In the genomic region with DNA sequence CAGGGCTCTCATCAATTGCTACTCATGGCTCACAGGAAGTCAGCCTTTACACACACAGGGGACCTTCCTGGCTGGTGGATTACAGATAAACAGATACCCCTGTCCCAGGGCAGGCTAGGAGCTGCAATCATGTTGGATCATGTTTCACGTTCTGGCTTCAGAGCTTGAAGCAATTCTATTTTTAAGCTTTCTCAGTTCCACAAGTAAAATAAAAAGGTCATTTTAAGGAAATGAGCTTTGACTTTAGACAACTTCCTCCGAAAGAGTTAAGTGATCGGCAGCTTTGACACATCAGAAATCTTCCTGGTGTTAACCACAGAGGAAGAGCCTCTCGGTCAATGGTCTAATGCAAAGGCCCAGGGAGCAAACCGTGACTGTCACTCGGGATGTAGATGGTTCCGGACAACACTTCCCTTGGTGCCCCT, we compare ENCODE assay signal across 15 mouse cellular contexts. TPM values are rescaled to one million over a fixed set of nuclear protein-coding genes. Genes with fewer than 3 reads are reported as not detected.
A peak's percentile ranks its signal among the peaks of the same experiment; 100 is the strongest.
DNase-seq lines count a peak whose midpoint lies in the region; ATAC-seq and TF ChIP-seq lines count a peak whose summit lies in the region.
"Had no signal": no experiment of that assay in that cellular context is flagged by ENCODE, and none has a peak within 500 bp of the region (broad histone marks: within the 10 kb centered on the region; RNA-seq: fewer than 3 reads in every experiment).

No protein-coding gene starts in this region.

- no peak for ATAC-seq in liver, embryonic 14.5 days (ENCODE audit: insufficient read depth)
- no peak for ATAC-seq in hindbrain, postnatal 0 days
- ATAC-seq: lung, postnatal 0 days had no signal

- H3K4me1 ChIP-seq in spleen, adult 2 months (ENCODE audit: control insufficient read depth, insufficient read depth, insufficient read length), result peaks cover 8% of the 10 kb centered on the region
- peaks cover 7% of the 10 kb centered on the region for H3K4me1 ChIP-seq in bone marrow, adult 2 months (ENCODE audit: control insufficient read depth, insufficient read depth, low read length)
- peaks cover 3 to 19% of the 10 kb centered on the region in 2 experiments for H3K4me1 ChIP-seq in liver, embryonic 14.5 days (replicated peaks; ENCODE audit: control insufficient read depth in 2 of 2, insufficient read depth in 2 of 2, low read length in 1 of 2)
- no peaks in the 10 kb centered on the region for H3K4me1 ChIP-seq in hindbrain, postnatal 0 days (ENCODE audit: insufficient read depth, low read length)

- H3K36me3 ChIP-seq in spleen, adult 2 months (ENCODE audit: control insufficient read depth, insufficient read depth, low read length), result no peaks in the 10 kb centered on the region
- H3K36me3 ChIP-seq in liver, embryonic 14.5 days (replicated peaks; ENCODE audit: control insufficient read depth, insufficient read depth, low read depth), result peaks cover 4% of the 10 kb centered on the region; the same call in 1 of the 2 replicates
- no peaks in the 10 kb centered on the region for H3K36me3 ChIP-seq in hindbrain, postnatal 0 days (ENCODE audit: insufficient read depth, low read length)

- no peak overlapping the region for H3K4me3 ChIP-seq in spleen, adult 2 months (ENCODE audit: extremely low read depth, insufficient read depth, insufficient read length)
- no peak overlapping the region for H3K4me3 ChIP-seq in bone marrow, adult 2 months (replicated peaks; ENCODE audit: control insufficient read depth, low read depth, low read length)
- H3K4me3 ChIP-seq in liver, embryonic 14.5 days (ENCODE audit: insufficient read depth in 1 of 2, low read depth in 2 of 2, low read length in 2 of 2), result no peak overlapping the region
- no peak overlapping the region for H3K4me3 ChIP-seq in hindbrain, postnatal 0 days (ENCODE audit: low read length)
- H3K4me3 ChIP-seq: neural tube, embryonic 13.5 days had no signal

- peak overlapping the region; percentile 50 for H3K27ac ChIP-seq in spleen, adult 2 months (ENCODE audit: insufficient read depth, low read length)
- 0 out of 2 replicates have a peak overlapping the region, but pooled peaks have one; percentile 15 for H3K27ac ChIP-seq in bone marrow, adult 2 months (ENCODE audit: control insufficient read depth, insufficient read depth, low read depth, low read length, poor library complexity)
- no peak overlapping the region for H3K27ac ChIP-seq in liver, embryonic 14.5 days
- H3K27ac ChIP-seq in hindbrain, postnatal 0 days, result no peak overlapping the region
- H3K27ac ChIP-seq: neural tube, embryonic 13.5 days had no signal

- H3K4me2 ChIP-seq in liver, embryonic 14.5 days (ENCODE audit: low read depth), result 0 out of 2 replicates have a peak overlapping the region, but pooled peaks have one; percentile 2
- no peak overlapping the region for H3K4me2 ChIP-seq in hindbrain, postnatal 0 days (ENCODE audit: low read depth, low read length)
- H3K4me2 ChIP-seq: neural tube, embryonic 13.5 days had no signal

- TF ChIP-seq POLR2A in spleen, adult 2 months (IDR thresholded peaks at IDR 0.05; ENCODE audit: low read depth, low read length), result no peak
- TF ChIP-seq POLR2A in bone marrow, adult 2 months (IDR thresholded peaks at IDR 0.05; ENCODE audit: borderline replicate concordance, control insufficient read depth, low read depth, low read length), result no peak

- H3K27me3 ChIP-seq in spleen, adult 2 months (ENCODE audit: control insufficient read depth, insufficient read depth, low read length), result no peaks in the 10 kb centered on the region
- H3K27me3 ChIP-seq in liver, embryonic 14.5 days (ENCODE audit: control insufficient read depth, insufficient read depth, low read length), result no peaks in the 10 kb centered on the region
- no peaks in the 10 kb centered on the region for H3K27me3 ChIP-seq in hindbrain, postnatal 0 days (ENCODE audit: insufficient read depth, low read length)
- H3K27me3 ChIP-seq: neural tube, embryonic 13.5 days had no signal

- H3K9me3 ChIP-seq in liver, embryonic 14.5 days (ENCODE audit: control insufficient read depth, low read length), result no peaks in the 10 kb centered on the region
- H3K9me3 ChIP-seq in hindbrain, postnatal 0 days (ENCODE audit: low read length), result no peaks in the 10 kb centered on the region
- H3K9me3 ChIP-seq: neural tube, embryonic 13.5 days had no signal

- no peak for TF ChIP-seq EP300 in liver, embryonic 14.5 days (IDR thresholded peaks at IDR 0.05; ENCODE audit: low read depth)

- DNase-seq in spleen, adult 2 months (ENCODE audit: low read depth in 1 of 2, low spot score in 2 of 2), result no peak
- no peak for DNase-seq in spleen, postnatal 4 days (ENCODE audit: low spot score in 2 of 2)
- DNase-seq in liver, embryonic 14.5 days (ENCODE audit: low read depth in 3 of 3, low spot score in 3 of 3), result no peak
- DNase-seq in hindbrain, postnatal 0 days (ENCODE audit: low spot score), result no peak
- DNase-seq in left cerebral cortex, adult 9 months (ENCODE audit: low spot score in 2 of 2), result no peak
- no peak for DNase-seq in ovary, postnatal 10 days (ENCODE audit: low spot score)
- DNase-seq: adrenal gland, postnatal 25 days; cerebellum, adult 11-12 months; kidney, postnatal 25 days; midbrain, embryonic 14.5 days; right cerebral cortex, adult 18-20 months; thymus, postnatal 4 days had no signal

- WGBS in spleen, adult 2 months, result 6% methylated on average over 7 of the region's 7 CpGs
- 5% methylated on average over 7 of the region's 7 CpGs for WGBS in bone marrow, adult 2 months
- 17% methylated on average over 7 of the region's 7 CpGs for WGBS in liver, embryonic 14.5 days (ENCODE audit: insufficient replicate concordance)
- 84% methylated on average over 7 of the region's 7 CpGs for WGBS in hindbrain, postnatal 0 days

- TF ChIP-seq CTCF in spleen, adult 2 months (IDR thresholded peaks at IDR 0.05; ENCODE audit: extremely low read depth, insufficient read depth, insufficient read length, insufficient replicate concordance), result no peak
- TF ChIP-seq CTCF in bone marrow, adult 2 months (IDR thresholded peaks at IDR 0.05; ENCODE audit: control insufficient read depth, insufficient read depth, low read length), result no peak
- no peak for TF ChIP-seq CTCF in liver, embryonic 14.5 days (IDR thresholded peaks at IDR 0.05; ENCODE audit: low read depth)
- no peak for TF ChIP-seq CTCF in hindbrain, postnatal 0 days (IDR thresholded peaks at IDR 0.05; ENCODE audit: low read depth)

- no peak overlapping the region for H3K9ac ChIP-seq in liver, embryonic 14.5 days (replicated peaks)
- no peak overlapping the region for H3K9ac ChIP-seq in hindbrain, postnatal 0 days (replicated peaks; ENCODE audit: low read length)
- H3K9ac ChIP-seq: neural tube, embryonic 13.5 days had no signal

RNA-seq across cellular contexts. Expression of a gene that starts 6.7 kb away (rescaled TPM):
- polyA plus RNA-seq in spleen, adult 2 months (2012; rRNA removed), result 2.1 and 2.2 TPM in 2 replicates
- 8.4 and 11.1 TPM in 2 replicates for polyA plus RNA-seq in bone marrow, adult 2 months (2011; ENCODE audit: insufficient read depth, insufficient read length, low replicate concordance, missing spikeins)
- polyA plus RNA-seq in liver, embryonic 14.5 days (2012; rRNA removed), result 4.6 and 5.5 TPM in 2 replicates
- 3.4 and 3.7 TPM in 2 replicates for polyA plus RNA-seq in liver, embryonic 14.5 days (2014; fragmentation: Nextera tagmentation; extraction: Ambion mirVana)
- total RNA-seq in hindbrain, postnatal 0 days (2014; rRNA removed), result 9.5 and 12.4 TPM in 2 replicates
- polyA plus RNA-seq in hindbrain, postnatal 0 days (2015; fragmentation: Nextera tagmentation; extraction: Ambion mirVana), result 3.5 and 3.8 TPM in 2 replicates

Comparison
In these comparisons a context has a peak if more than half of its experiments do, and no peak if none do; other contexts are left out.
1. H3K27ac ChIP-seq: peak in spleen, adult 2 months (single experiment) and bone marrow, adult 2 months (single experiment); none in liver, embryonic 14.5 days (single experiment) and hindbrain, postnatal 0 days (single experiment).